Mouse (Mus musculus) midbrain, embryonic 14.5 days (tissue): ENCODE data around the gene Lrig2. TPM values are rescaled to one million over a fixed set of nuclear protein-coding genes. Genes with fewer than 3 reads are reported as not detected.

Source experiments
- ATAC-seq: fragments of 200-750 bp; cut with Nextera tagmentation; 2 replicates; pipeline ENCODE4 v1.8.0; 2017; ENCODE audit warnings: moderate number of reproducible peaks, moderate library complexity; ENCODE audit not compliant: low FRiP score, low TSS enrichment
- DNase-seq: peaks from one replicate; pipeline ENCODE4 v3.0.0-alpha.2; 2015
- H3K27ac ChIP-seq: fragments of 300-500 bp; sonication (generic); replicated peaks from 2 replicates; pipeline ENCODE4 v1.5.1; 2014; ENCODE audit warnings: mild to moderate bottlenecking, low read depth, low read length, moderate library complexity
- H3K27me3 ChIP-seq: fragments of 300-500 bp; sonication (generic); 2 replicates; pipeline ENCODE4 v1.6.1; 2014; ENCODE audit warnings: low read length, control low read depth, mixed read lengths; ENCODE audit not compliant: control insufficient read depth, insufficient read depth
- H3K36me3 ChIP-seq: fragments of 300-500 bp; sonication (generic); 2 replicates; pipeline ENCODE4 v1.6.1; 2014; ENCODE audit warnings: low read length, control low read depth; ENCODE audit not compliant: control insufficient read depth, insufficient read depth
- H3K4me1 ChIP-seq: fragments of 300-500 bp; sonication (generic); 2 replicates; pipeline ENCODE4 v1.6.1; 2014; ENCODE audit warnings: mild to moderate bottlenecking, antibody characterized with exemption, low read length, control low read depth; ENCODE audit not compliant: control insufficient read depth, insufficient read depth
- H3K4me2 ChIP-seq: fragments of 300-500 bp; sonication (generic); 2 replicates; pipeline ENCODE4 v1.6.1; 2014; ENCODE audit warnings: mild to moderate bottlenecking, low read length, moderate library complexity
- H3K4me3 ChIP-seq: fragments of 300-500 bp; sonication (generic); replicated peaks from 2 replicates; pipeline ENCODE4 v1.5.1; 2014; ENCODE audit warnings: low read depth, low read length
- H3K9ac ChIP-seq: fragments of 300-500 bp; sonication (generic); replicated peaks from 2 replicates; pipeline ENCODE4 v1.6.1; 2014; ENCODE audit warnings: mild to moderate bottlenecking, low read length, moderate library complexity
- H3K9me3 ChIP-seq: fragments of 300-500 bp; sonication (generic); 2 replicates; pipeline ENCODE4 v1.6.1; 2016; ENCODE audit warnings: low read length, control low read depth, mixed read lengths; ENCODE audit not compliant: control insufficient read depth
- WGBS: fragments of 180-500 bp; shearing (Covaris S2); extraction: QIAGEN DNeasy Blood & Tissue Kit; methylation state at CpG from one replicate; pipeline ENCODE4 v1.1.7; 2014; 5-methylcytosine and 5-hydroxymethylcytosine counted together
- polyA plus RNA-seq: library from polyadenylated mRNA; unstranded; fragments of >200 nt; fragmentation: Nextera tagmentation; extraction: Ambion mirVana; gene quantifications from 2 replicates; pipeline ENCODE4 v1.2.1, GENCODE M21; 2014

Gene Lrig2
- polyA plus RNA-seq, 1 experiment from 2014 or later = 44.8 TPM

DNA sequence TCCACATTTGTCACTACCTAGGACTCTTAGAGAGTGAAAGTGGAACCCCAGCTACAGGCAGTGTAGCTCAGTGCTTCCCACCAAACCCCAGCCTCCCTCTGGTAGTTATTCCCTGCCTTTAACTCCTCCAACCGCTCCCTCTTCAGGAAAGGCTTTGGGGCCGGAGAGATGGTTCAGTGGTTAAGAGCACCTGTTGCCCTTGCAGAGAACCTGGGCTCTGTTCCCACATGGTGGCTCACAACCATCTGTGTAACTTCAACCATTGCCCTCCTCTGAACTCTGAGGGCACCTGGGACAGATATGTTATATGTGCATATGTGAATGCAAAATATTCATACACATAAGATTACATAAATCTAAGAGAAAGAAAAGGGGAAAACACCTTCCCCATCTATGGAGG is 122.3 kb downstream of the Lrig2 start:
- no peak overlapping the region for H3K4me2 ChIP-seq
- no peak overlapping the region for H3K9ac ChIP-seq
- WGBS = 89% methylated on average over 2 of the region's 2 CpGs
- ATAC-seq = no peak
- no peak for DNase-seq
- H3K9me3 ChIP-seq = no peaks in the 10 kb centered on the region
- H3K27ac ChIP-seq = no peak overlapping the region
- H3K27me3 ChIP-seq = no peaks in the 10 kb centered on the region
- H3K36me3 ChIP-seq = no peaks in the 10 kb centered on the region
- H3K4me3 ChIP-seq = no peak overlapping the region
- H3K4me1 ChIP-seq = 0 out of 2 replicates have a peak, but pooled peaks cover 3% of the 10 kb centered on the region

DNA sequence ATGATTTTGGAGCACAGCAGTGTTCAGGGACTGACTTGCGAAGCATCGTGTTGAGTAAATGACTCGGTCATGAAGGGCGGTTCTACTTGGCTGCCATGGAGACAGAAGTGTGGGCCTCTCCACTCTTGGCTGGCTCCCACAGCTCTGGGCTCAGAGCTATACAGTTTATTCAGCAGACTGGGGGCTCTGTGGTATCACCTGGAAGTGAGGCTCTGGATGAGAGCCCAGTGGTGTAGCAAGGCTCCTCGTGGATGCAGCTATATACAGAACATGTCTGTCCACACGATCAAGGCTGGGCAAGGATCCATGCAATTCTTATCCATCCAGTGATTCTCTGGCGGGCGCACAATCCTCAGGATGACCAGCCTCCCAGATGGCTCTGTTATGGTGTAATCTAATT is 126.1 kb downstream of the Lrig2 start:
- H3K4me3 ChIP-seq = no peak overlapping the region
- H3K27ac ChIP-seq = no peak overlapping the region
- H3K36me3 ChIP-seq = no peaks in the 10 kb centered on the region
- peak; percentile 12 for DNase-seq
- H3K9ac ChIP-seq = no peak overlapping the region
- H3K27me3 ChIP-seq = no peaks in the 10 kb centered on the region
- H3K4me2 ChIP-seq = no peak overlapping the region
- H3K9me3 ChIP-seq = no peaks in the 10 kb centered on the region
- H3K4me1 ChIP-seq = 0 out of 2 replicates have a peak, but pooled peaks cover 3% of the 10 kb centered on the region
- WGBS = 82% methylated on average over 8 of the region's 8 CpGs
- ATAC-seq = no peak

DNA sequence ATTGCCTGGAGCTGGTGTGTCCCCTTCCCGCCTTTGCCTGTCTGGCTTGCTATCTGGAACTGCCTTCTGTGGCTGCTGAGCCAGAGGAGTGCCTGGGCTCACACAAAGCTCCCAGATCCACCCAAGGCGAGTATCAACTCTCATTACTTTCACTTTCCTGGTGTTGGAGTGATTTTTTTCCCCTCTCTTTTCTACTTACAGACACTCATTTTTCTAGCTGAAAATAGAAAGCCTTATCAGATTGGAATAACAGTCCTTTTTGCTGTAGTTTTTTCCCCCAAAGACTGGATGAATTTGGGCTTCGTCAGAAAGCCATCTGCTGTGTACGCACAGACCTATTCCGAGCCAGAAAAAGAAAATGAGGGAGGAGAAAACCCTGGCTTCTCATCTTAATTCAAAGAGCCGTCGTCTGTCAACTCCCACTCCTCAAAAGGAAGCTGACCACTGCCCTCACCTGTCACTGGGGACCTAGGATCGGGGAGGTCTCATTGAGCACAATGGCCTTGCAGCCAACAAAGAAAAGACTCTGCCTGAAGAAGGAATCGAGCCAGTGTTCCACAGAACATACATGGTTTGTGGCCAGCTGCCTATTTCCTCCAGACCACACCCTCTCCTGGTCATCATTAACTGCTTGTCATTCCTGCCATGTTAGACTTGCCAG is 127.9 kb downstream of the Lrig2 start:
- H3K27ac ChIP-seq = no peak overlapping the region
- no peaks in the 10 kb centered on the region for H3K4me1 ChIP-seq
- no peak overlapping the region for H3K4me2 ChIP-seq
- DNase-seq (peak; percentile 19), ATAC-seq (no peak)
- 54% methylated on average over 9 of the region's 9 CpGs for WGBS
- no peaks in the 10 kb centered on the region for H3K9me3 ChIP-seq
- H3K9ac ChIP-seq = no peak overlapping the region
- no peak overlapping the region for H3K4me3 ChIP-seq
- H3K27me3 ChIP-seq = no peaks in the 10 kb centered on the region
- H3K36me3 ChIP-seq = no peaks in the 10 kb centered on the region

DNA sequence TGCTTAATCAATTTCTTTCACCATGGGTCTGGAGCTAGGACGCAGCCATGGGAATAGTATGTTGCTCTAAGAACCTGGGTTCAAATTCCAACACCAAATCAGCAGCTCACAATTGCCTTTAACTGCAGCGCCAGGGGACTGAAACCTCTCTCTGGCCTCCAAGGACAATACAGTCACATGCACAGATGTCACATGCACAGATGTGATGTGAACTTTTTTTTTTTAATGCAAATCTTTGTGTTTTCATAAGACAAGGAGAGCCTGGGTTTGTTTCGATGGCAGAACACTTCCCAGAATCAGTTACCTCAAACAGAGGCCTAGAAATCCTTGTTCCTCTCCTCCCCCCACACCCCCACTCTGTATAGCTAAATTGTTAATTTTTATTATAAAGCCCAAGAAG is 133.5 kb downstream of the Lrig2 start:
- no peak overlapping the region for H3K4me3 ChIP-seq
- 71% methylated on average over 3 of the region's 3 CpGs for WGBS
- no peaks in the 10 kb centered on the region for H3K36me3 ChIP-seq
- H3K9me3 ChIP-seq = no peaks in the 10 kb centered on the region
- H3K27ac ChIP-seq = no peak overlapping the region
- H3K9ac ChIP-seq = no peak overlapping the region
- H3K4me1 ChIP-seq = no peaks in the 10 kb centered on the region
- DNase-seq (no peak), ATAC-seq (no peak)
- H3K27me3 ChIP-seq = no peaks in the 10 kb centered on the region
- no peak overlapping the region for H3K4me2 ChIP-seq

DNA sequence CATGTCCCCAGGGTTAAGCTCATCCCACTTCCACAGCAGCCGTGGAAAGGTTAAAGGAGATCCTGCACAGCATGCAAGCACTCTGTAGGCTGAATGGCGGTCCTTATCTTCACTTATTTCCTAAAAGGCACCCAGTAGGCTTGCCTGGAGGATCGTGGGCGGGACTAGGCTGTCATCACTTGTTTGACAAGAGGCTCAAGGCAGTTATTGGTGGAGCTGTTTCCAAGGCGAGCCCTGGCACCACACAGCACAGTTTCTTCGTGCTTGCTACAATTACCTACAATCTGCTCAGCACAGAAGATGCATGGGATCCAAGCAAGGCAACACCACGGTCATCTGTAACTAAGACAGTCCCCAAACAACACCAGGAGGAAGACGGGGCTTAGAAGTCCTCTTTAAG is 137.8 kb downstream of the Lrig2 start:
- Histone ChIP-seq H3K4me1 (no peaks in the 10 kb centered on the region), H3K27me3 (no peaks in the 10 kb centered on the region), H3K27ac (no peak overlapping the region), H3K4me2 (no peak overlapping the region), H3K36me3 (no peaks in the 10 kb centered on the region), H3K9ac (no peak overlapping the region), H3K9me3 (no peaks in the 10 kb centered on the region), H3K4me3 (no peak overlapping the region)
- 83% methylated on average over 8 of the region's 8 CpGs for WGBS
- DNase-seq (no peak), ATAC-seq (no peak)

DNA sequence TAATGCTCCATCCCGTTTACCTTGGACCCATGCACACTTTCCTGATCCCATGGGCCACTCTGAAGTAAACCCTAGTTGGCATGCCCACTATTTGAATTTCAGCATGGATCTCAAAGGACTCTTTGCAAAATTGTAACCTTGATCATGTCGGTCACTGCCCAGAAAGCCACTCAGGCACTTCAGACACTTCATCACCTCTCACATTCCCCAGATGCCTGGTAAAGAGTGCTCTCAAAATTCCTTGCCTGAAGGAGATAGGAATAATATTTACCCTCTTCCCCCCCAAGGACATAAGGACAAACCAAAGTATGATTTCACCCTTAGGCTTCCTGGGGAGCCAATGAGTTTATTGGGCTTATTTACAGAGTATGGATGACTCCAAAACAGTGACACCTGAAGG is 139.3 kb downstream of the Lrig2 start:
- no peak for ATAC-seq
- Histone ChIP-seq H3K4me2 (no peak overlapping the region), H3K27me3 (no peaks in the 10 kb centered on the region), H3K4me3 (no peak overlapping the region), H3K9me3 (no peaks in the 10 kb centered on the region), H3K36me3 (no peaks in the 10 kb centered on the region), H3K4me1 (no peaks in the 10 kb centered on the region), H3K9ac (no peak overlapping the region), H3K27ac (no peak overlapping the region)
- 90% methylated on average over 2 of the region's 2 CpGs for WGBS
- DNase-seq = no peak

DNA sequence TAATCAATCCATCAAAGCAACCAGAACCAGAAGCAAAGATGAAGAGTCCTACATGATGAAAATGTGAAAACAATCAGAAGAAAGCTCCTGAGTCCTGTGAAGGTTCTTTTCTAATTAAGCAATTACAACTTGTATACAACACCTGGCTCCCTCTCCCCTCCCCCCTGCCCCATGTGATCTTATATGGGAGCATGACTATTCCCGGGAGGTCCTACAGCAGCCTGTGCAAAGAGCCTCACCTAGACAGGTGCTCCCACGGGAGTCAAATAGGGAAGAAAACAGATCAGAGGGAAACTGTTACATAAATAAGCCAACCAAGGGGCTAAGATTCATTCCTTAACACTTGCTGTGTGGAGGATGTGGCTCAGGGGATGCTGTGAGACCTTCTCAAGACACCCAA is 143.8 kb downstream of the Lrig2 start:
- no peak for DNase-seq
- Histone ChIP-seq H3K4me2 (no peak overlapping the region), H3K36me3 (no peaks in the 10 kb centered on the region), H3K4me3 (no peak overlapping the region), H3K27ac (no peak overlapping the region), H3K9ac (no peak overlapping the region), H3K4me1 (no peaks in the 10 kb centered on the region), H3K9me3 (no peaks in the 10 kb centered on the region), H3K27me3 (no peaks in the 10 kb centered on the region)
- ATAC-seq = no peak
- WGBS = 83% methylated on average over 2 of the region's 2 CpGs

DNA sequence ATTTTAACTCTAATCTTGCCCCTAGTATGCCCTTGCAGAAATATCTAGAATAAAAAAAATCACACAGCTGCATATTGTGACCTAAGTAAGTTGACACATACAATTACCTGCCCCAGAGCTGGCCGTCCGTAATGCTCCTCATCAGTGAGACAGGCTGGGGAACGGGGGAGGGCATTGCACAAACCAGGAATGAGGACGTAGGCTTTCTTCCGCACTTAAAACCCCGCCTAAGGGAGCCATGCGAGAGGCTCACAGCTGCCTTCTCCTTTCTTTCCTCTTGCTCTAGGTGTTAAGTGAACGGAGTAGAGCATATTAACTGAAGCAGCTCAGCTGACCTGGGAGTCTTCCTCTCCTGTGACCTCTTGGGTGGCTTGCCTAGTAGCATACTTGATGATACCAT is 149.9 kb downstream of the Lrig2 start:
- no peaks in the 10 kb centered on the region for H3K4me1 ChIP-seq
- 83% methylated on average over 8 of the region's 8 CpGs for WGBS
- no peak for ATAC-seq

DNA sequence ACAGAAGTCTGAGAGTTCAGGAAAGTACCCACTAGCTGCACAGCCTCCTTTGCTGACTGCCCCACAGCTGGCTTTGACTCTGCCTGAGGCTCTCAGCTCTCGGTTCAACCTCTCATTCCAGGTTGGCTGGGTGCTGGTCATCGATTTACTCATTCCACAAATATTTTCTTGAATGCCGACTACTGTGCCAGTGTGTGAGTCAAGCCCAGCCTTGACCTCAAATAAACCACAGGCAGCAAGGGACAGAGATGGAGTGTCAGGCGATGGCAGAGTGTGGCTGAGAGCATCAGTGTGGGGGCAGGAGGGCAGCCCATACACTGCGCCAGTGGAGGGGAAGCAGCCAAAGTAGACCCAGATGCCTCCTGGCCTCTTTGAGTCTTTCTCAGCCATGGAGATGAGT is 151.4 kb downstream of the Lrig2 start:
- Histone ChIP-seq H3K27ac (no peak overlapping the region), H3K4me3 (no peak overlapping the region), H3K9ac (no peak overlapping the region), H3K27me3 (no peaks in the 10 kb centered on the region), H3K36me3 (no peaks in the 10 kb centered on the region), H3K9me3 (no peaks in the 10 kb centered on the region), H3K4me1 (no peaks in the 10 kb centered on the region), H3K4me2 (no peak overlapping the region)
- whole genome bisulfite sequencing = 90% methylated on average over 5 of the region's 5 CpGs
- ATAC-seq (no peak), DNase-seq (no peak)

More for the DNA sequence above, 149.9 kb downstream of the Lrig2 start:
- Histone ChIP-seq H3K27me3 (no peaks in the 10 kb centered on the region), H3K27ac (no peak overlapping the region), H3K4me3 (no peak overlapping the region), H3K9ac (no peak overlapping the region), H3K4me2 (no peak overlapping the region), H3K36me3 (no peaks in the 10 kb centered on the region), H3K9me3 (no peaks in the 10 kb centered on the region)
- no peak for DNase-seq
